Mouse (Mus musculus): ENCODE results near the gene Cntnap4. TPM values are rescaled to one million over a fixed set of nuclear protein-coding genes. Genes with fewer than 3 reads are reported as not detected.
"Not testable (repeated sequence)": the region's sequence is repeated elsewhere in the genome, so short reads cannot be mapped to it uniquely, and the experiment has no call there.

Cntnap4 gene
- polyA plus RNA-seq, 1 experiment from 2014 or later: 0.39 TPM

- Histone ChIP-seq H3K4me1 (no peaks in the 10 kb centered on the region), H3K4me3 (replicated peaks) (no peak overlapping the region), H3K9ac (no peak overlapping the region), H3K36me3 (no peaks in the 10 kb centered on the region), H3K9me3 (replicated peaks) (no peaks in the 10 kb centered on the region), H3K27ac (no peak overlapping the region), H3K4me2 (no peak overlapping the region), H3K27me3 (no peaks in the 10 kb centered on the region)
- no peak for ATAC-seq (replicated peaks; ENCODE audit: low FRiP score)
- 88% methylated on average over 4 of the region's 4 CpGs for WGBS
Measured at GRCm38 (mm10) chr8:112743331-112743730, 173.5 kb downstream of the Cntnap4 start.

GRCm38 (mm10) chr8:112747296-112747695 is 177.5 kb downstream of the Cntnap4 start:
- no peak for ATAC-seq (replicated peaks; ENCODE audit: low FRiP score)
- H3K36me3 ChIP-seq: no peaks in the 10 kb centered on the region
- 74% methylated on average over 5 of the region's 5 CpGs for WGBS

GRCm38 (mm10) chr8:112755171-112755570 is 185.3 kb downstream of the Cntnap4 start:
- H3K4me2 ChIP-seq: no peak overlapping the region
- ATAC-seq (replicated peaks; ENCODE audit: low FRiP score): no peak
- no peaks in the 10 kb centered on the region for H3K4me1 ChIP-seq
- H3K27me3 ChIP-seq: no peaks in the 10 kb centered on the region
- no peaks in the 10 kb centered on the region for H3K36me3 ChIP-seq
- no peaks in the 10 kb centered on the region for H3K9me3 ChIP-seq (replicated peaks)
- H3K9ac ChIP-seq: no peak overlapping the region
- H3K27ac ChIP-seq: no peak overlapping the region
- 89% methylated on average over 4 of the region's 4 CpGs for WGBS
- H3K4me3 ChIP-seq (replicated peaks): no peak overlapping the region

More at GRCm38 (mm10) chr8:112747296-112747695, 177.5 kb downstream of the Cntnap4 start:
- H3K4me3 ChIP-seq (replicated peaks): no peak overlapping the region
- H3K4me1 ChIP-seq: no peaks in the 10 kb centered on the region
- no peaks in the 10 kb centered on the region for H3K27me3 ChIP-seq
- no peak overlapping the region for H3K9ac ChIP-seq
- H3K9me3 ChIP-seq (replicated peaks): no peaks in the 10 kb centered on the region
- no peak overlapping the region for H3K4me2 ChIP-seq
- no peak overlapping the region for H3K27ac ChIP-seq

GRCm38 (mm10) chr8:112803058-112803457 is 233.2 kb downstream of the Cntnap4 start:
- Histone ChIP-seq H3K4me1 (no peaks in the 10 kb centered on the region), H3K9ac (no peak overlapping the region), H3K9me3 (replicated peaks) (no peaks in the 10 kb centered on the region), H3K4me3 (replicated peaks) (no peak overlapping the region), H3K27me3 (no peaks in the 10 kb centered on the region), H3K4me2 (no peak overlapping the region), H3K27ac (no peak overlapping the region), H3K36me3 (no peaks in the 10 kb centered on the region)
- peak; percentile 79 for ATAC-seq (replicated peaks; ENCODE audit: low FRiP score)
- WGBS: 72% methylated on average over 17 of the region's 17 CpGs

- Histone ChIP-seq H3K9ac (no peak overlapping the region), H3K4me3 (replicated peaks) (no peak overlapping the region), H3K4me2 (no peak overlapping the region), H3K36me3 (no peaks in the 10 kb centered on the region), H3K27ac (no peak overlapping the region), H3K9me3 (replicated peaks) (no peaks in the 10 kb centered on the region), H3K4me1 (no peaks in the 10 kb centered on the region), H3K27me3 (no peaks in the 10 kb centered on the region)
- ATAC-seq (replicated peaks; ENCODE audit: low FRiP score): no peak
- 67% methylated on average over 6 of the region's 6 CpGs for WGBS
Measured at GRCm38 (mm10) chr8:112809382-112809781, 239.5 kb downstream of the Cntnap4 start.

GRCm38 (mm10) chr8:112841057-112841456 is 271.2 kb downstream of the Cntnap4 start:
- ATAC-seq (replicated peaks; ENCODE audit: low FRiP score): no peak

GRCm38 (mm10) chr8:112849541-112849940 is 279.7 kb downstream of the Cntnap4 start:
- WGBS: 100% methylated on average over 1 of the region's 1 CpGs
- ATAC-seq (replicated peaks; ENCODE audit: low FRiP score); H3K27me3 ChIP-seq; H3K4me1 ChIP-seq; H3K4me2 ChIP-seq; H3K4me3 ChIP-seq (replicated peaks); H3K36me3 ChIP-seq; H3K9me3 ChIP-seq (replicated peaks); H3K9ac ChIP-seq; H3K27ac ChIP-seq: not testable (repeated sequence)

More at GRCm38 (mm10) chr8:112841057-112841456, 271.2 kb downstream of the Cntnap4 start:
- H3K36me3 ChIP-seq: no peaks in the 10 kb centered on the region
- H3K9ac ChIP-seq: no peak overlapping the region
- WGBS: 73% methylated on average over 2 of the region's 2 CpGs
- H3K27me3 ChIP-seq: no peaks in the 10 kb centered on the region
- no peak overlapping the region for H3K27ac ChIP-seq
- no peak overlapping the region for H3K4me3 ChIP-seq (replicated peaks)
- no peaks in the 10 kb centered on the region for H3K4me1 ChIP-seq
- no peaks in the 10 kb centered on the region for H3K9me3 ChIP-seq (replicated peaks)
- no peak overlapping the region for H3K4me2 ChIP-seq

- no peak overlapping the region for H3K27ac ChIP-seq
- H3K4me2 ChIP-seq: no peak overlapping the region
Measured at GRCm38 (mm10) chr8:112906458-112907112, 336.7 kb downstream of the Cntnap4 start.

GRCm38 (mm10) chr8:112909527-112909926 is 339.7 kb downstream of the Cntnap4 start:
- H3K4me3 ChIP-seq (replicated peaks): no peak overlapping the region
- H3K4me1 ChIP-seq: no peaks in the 10 kb centered on the region
- 55% methylated on average over 5 of the region's 5 CpGs for WGBS
- H3K27me3 ChIP-seq: no peaks in the 10 kb centered on the region
- no peaks in the 10 kb centered on the region for H3K9me3 ChIP-seq (replicated peaks)
- ATAC-seq (replicated peaks; ENCODE audit: low FRiP score): no peak
- H3K9ac ChIP-seq: no peak overlapping the region
- H3K4me2 ChIP-seq: no peak overlapping the region
- H3K27ac ChIP-seq: no peak overlapping the region
- no peaks in the 10 kb centered on the region for H3K36me3 ChIP-seq

More at GRCm38 (mm10) chr8:112906458-112907112, 336.7 kb downstream of the Cntnap4 start:
- no peaks in the 10 kb centered on the region for H3K9me3 ChIP-seq (replicated peaks)
- H3K36me3 ChIP-seq: no peaks in the 10 kb centered on the region
- no peaks in the 10 kb centered on the region for H3K27me3 ChIP-seq
- H3K9ac ChIP-seq: no peak overlapping the region
- H3K4me3 ChIP-seq (replicated peaks): no peak overlapping the region
- H3K4me1 ChIP-seq: no peaks in the 10 kb centered on the region
- ATAC-seq (replicated peaks; ENCODE audit: low FRiP score): no peak
- 63% methylated on average over 8 of the region's 8 CpGs for WGBS

- H3K27me3 ChIP-seq: no peaks in the 10 kb centered on the region
- no peak overlapping the region for H3K27ac ChIP-seq
- no peak overlapping the region for H3K9ac ChIP-seq
- no peaks in the 10 kb centered on the region for H3K9me3 ChIP-seq (replicated peaks)
- no peak overlapping the region for H3K4me3 ChIP-seq (replicated peaks)
- no peaks in the 10 kb centered on the region for H3K36me3 ChIP-seq
- H3K4me1 ChIP-seq: no peaks in the 10 kb centered on the region
- no peak overlapping the region for H3K4me2 ChIP-seq
- no peak for ATAC-seq (replicated peaks; ENCODE audit: low FRiP score)
Measured at GRCm38 (mm10) chr8:112911422-112911821, 341.6 kb downstream of the Cntnap4 start.

- Histone ChIP-seq H3K4me2 (no peak overlapping the region), H3K27ac (no peak overlapping the region), H3K36me3 (no peaks in the 10 kb centered on the region), H3K9ac (no peak overlapping the region), H3K9me3 (replicated peaks) (no peaks in the 10 kb centered on the region), H3K27me3 (no peaks in the 10 kb centered on the region), H3K4me1 (no peaks in the 10 kb centered on the region), H3K4me3 (replicated peaks) (no peak overlapping the region)
- ATAC-seq (replicated peaks; ENCODE audit: low FRiP score): no peak
Measured at GRCm38 (mm10) chr8:112922151-112922550, 352.3 kb downstream of the Cntnap4 start.

- WGBS: 69% methylated on average over 5 of the region's 5 CpGs
- no peak overlapping the region for H3K4me3 ChIP-seq (replicated peaks)
- H3K4me1 ChIP-seq: no peaks in the 10 kb centered on the region
- H3K9ac ChIP-seq: no peak overlapping the region
- no peaks in the 10 kb centered on the region for H3K9me3 ChIP-seq (replicated peaks)
- H3K36me3 ChIP-seq: no peaks in the 10 kb centered on the region
- no peak for ATAC-seq (replicated peaks; ENCODE audit: low FRiP score)
- no peaks in the 10 kb centered on the region for H3K27me3 ChIP-seq
- no peak overlapping the region for H3K27ac ChIP-seq
- H3K4me2 ChIP-seq: no peak overlapping the region
Measured at GRCm38 (mm10) chr8:112922789-112923188, 352.9 kb downstream of the Cntnap4 start.
